Mouse (Mus musculus): Measurements from ENCODE around the gene 9230102O04Rik.

The 9230102O04Rik gene

GRCm38 (mm10) chr2:9886031-9886430 lies 3.3 kb downstream of the 9230102O04Rik start:
- in situ Hi-C loops (cut with MseI, MboI) = loop anchor here in 1 of 2 experiments (25.0 kb wide), 1 partner anchor 424 kb away; no protein-coding TSS in a partner anchor

GRCm38 (mm10) chr2:9885217-9885770 lies 4.0 kb downstream of the 9230102O04Rik start:
- in situ Hi-C loops (cut with MseI, MboI) = loop anchor here in 1 of 2 experiments (25.0 kb wide), 1 partner anchor 423 kb away; no protein-coding TSS in a partner anchor

- in situ Hi-C loops (cut with MseI, MboI) = loop anchor here in 1 of 2 experiments (25.0 kb wide), 1 partner anchor 422 kb away; no protein-coding TSS in a partner anchor
Measured at GRCm38 (mm10) chr2:9884533-9885216, 4.7 kb downstream of the 9230102O04Rik start.

GRCm38 (mm10) chr2:9883803-9884532 lies 5.4 kb downstream of the 9230102O04Rik start:
- in situ Hi-C loops (cut with MseI, MboI) = loop anchor here in 1 of 2 experiments (25.0 kb wide), 1 partner anchor 422 kb away; no protein-coding TSS in a partner anchor

GRCm38 (mm10) chr2:9882926-9883802 lies 6.2 kb downstream of the 9230102O04Rik start:
- in situ Hi-C loops (cut with MseI, MboI) = loop anchor here in 1 of 2 experiments (25.0 kb wide), 1 partner anchor 421 kb away; no protein-coding TSS in a partner anchor

- in situ Hi-C loops (cut with MseI, MboI) = loop anchor here in 1 of 2 experiments (25.0 kb wide), 1 partner anchor 420 kb away; no protein-coding TSS in a partner anchor
Measured at GRCm38 (mm10) chr2:9882371-9882925, 6.9 kb downstream of the 9230102O04Rik start.

GRCm38 (mm10) chr2:9881611-9882023 lies 7.7 kb downstream of the 9230102O04Rik start:
- in situ Hi-C loops (cut with MseI, MboI) = loop anchor here in 1 of 2 experiments (25.0 kb wide), 1 partner anchor 419 kb away; no protein-coding TSS in a partner anchor

- in situ Hi-C loops (cut with MseI, MboI) = loop anchor here in 1 of 2 experiments (25.0 kb wide), 1 partner anchor 419 kb away; no protein-coding TSS in a partner anchor
Measured at GRCm38 (mm10) chr2:9881051-9881591, 8.2 kb downstream of the 9230102O04Rik start, which contains the start of gene 4930412O13Rik. Gene 4930412O13Rik, plus strand, starts transcription at chr2:9881252.

GRCm38 (mm10) chr2:9880271-9880670 lies 9.1 kb downstream of the 9230102O04Rik start:
- in situ Hi-C loops (cut with MseI, MboI) = loop anchor here in 1 of 2 experiments (25.0 kb wide), 1 partner anchor 418 kb away; no protein-coding TSS in a partner anchor

GRCm38 (mm10) chr2:9879493-9879892 lies 9.8 kb downstream of the 9230102O04Rik start:
- in situ Hi-C loops (cut with MseI, MboI) = loop anchor here in 1 of 2 experiments (25.0 kb wide), 1 partner anchor 417 kb away; no protein-coding TSS in a partner anchor

GRCm38 (mm10) chr2:9879092-9879491 lies 10.2 kb downstream of the 9230102O04Rik start:
- in situ Hi-C loops (cut with MseI, MboI) = loop anchor here in 1 of 2 experiments (25.0 kb wide), 1 partner anchor 417 kb away; no protein-coding TSS in a partner anchor

GRCm38 (mm10) chr2:9878564-9879081 lies 10.7 kb downstream of the 9230102O04Rik start:
- in situ Hi-C loops (cut with MseI, MboI) = loop anchor here in 1 of 2 experiments (25.0 kb wide), 1 partner anchor 416 kb away; no protein-coding TSS in a partner anchor

GRCm38 (mm10) chr2:9877966-9878563 lies 11.3 kb downstream of the 9230102O04Rik start:
- in situ Hi-C loops (cut with MseI, MboI) = loop anchor here in 1 of 2 experiments (25.0 kb wide), 1 partner anchor 416 kb away; no protein-coding TSS in a partner anchor

GRCm38 (mm10) chr2:9877326-9877690 lies 12.0 kb downstream of the 9230102O04Rik start:
- in situ Hi-C loops (cut with MseI, MboI) = loop anchor here in 1 of 2 experiments (25.0 kb wide), 1 partner anchor 415 kb away; no protein-coding TSS in a partner anchor

GRCm38 (mm10) chr2:9876621-9877325 lies 12.6 kb downstream of the 9230102O04Rik start:
- in situ Hi-C loops (cut with MseI, MboI) = loop anchor here in 1 of 2 experiments (25.0 kb wide), 1 partner anchor 414 kb away; no protein-coding TSS in a partner anchor

GRCm38 (mm10) chr2:9875676-9876357 lies 13.5 kb downstream of the 9230102O04Rik start:
- in situ Hi-C loops (cut with MseI, MboI) = loop anchor here in 1 of 2 experiments (25.0 kb wide), 1 partner anchor 414 kb away; no protein-coding TSS in a partner anchor

- in situ Hi-C loops (cut with MseI, MboI) = loop anchor here in 1 of 2 experiments (25.0 kb wide), 1 partner anchor 413 kb away; no protein-coding TSS in a partner anchor
Measured at GRCm38 (mm10) chr2:9875220-9875619, 14.1 kb downstream of the 9230102O04Rik start.
